Mouse (Mus musculus) liver, embryonic 16.5 days (tissue): ENCODE measurements around the gene Polg2. TPM values are rescaled to one million over a fixed set of nuclear protein-coding genes. Genes with fewer than 3 reads are reported as not detected.
"Not testable (repeated sequence)": the region's sequence is repeated elsewhere in the genome, so short reads cannot be mapped to it uniquely, and the experiment has no call there.

Experiments
- ATAC-seq: fragments of 200-750 bp; cut with Nextera tagmentation; 2 replicates; pipeline ENCODE4 v1.8.0; 2017; ENCODE audit warnings: low read depth, mild to moderate bottlenecking, moderate number of reproducible peaks, moderate library complexity
- H3K27ac ChIP-seq: fragments of 300-500 bp; sonication (generic); 2 replicates; pipeline ENCODE4 v1.5.1; 2014; ENCODE audit warnings: mild to moderate bottlenecking, low read length
- H3K27me3 ChIP-seq: fragments of 300-500 bp; sonication (generic); 2 replicates; pipeline ENCODE4 v1.6.1; 2014; ENCODE audit warnings: low read depth, low read length, mixed read lengths; ENCODE audit not compliant: control insufficient read depth, insufficient read depth
- H3K36me3 ChIP-seq: fragments of 300-500 bp; sonication (generic); 2 replicates; pipeline ENCODE4 v1.6.1; 2014; ENCODE audit warnings: mild to moderate bottlenecking; ENCODE audit not compliant: control insufficient read depth, insufficient read depth
- H3K4me1 ChIP-seq: fragments of 300-500 bp; sonication (generic); 2 replicates; pipeline ENCODE4 v1.6.1; 2014; ENCODE audit warnings: low read depth, low read length, mixed read lengths; ENCODE audit not compliant: control insufficient read depth
- H3K4me2 ChIP-seq: fragments of 300-500 bp; sonication (generic); 2 replicates; pipeline ENCODE4 v1.6.1; 2014; ENCODE audit warnings: low read depth, low read length, mixed read lengths
- H3K4me3 ChIP-seq: fragments of 300-500 bp; sonication (generic); 2 replicates; pipeline ENCODE4 v1.5.1; 2014; ENCODE audit warnings: low read depth, mild to moderate bottlenecking, low read length
- H3K9ac ChIP-seq: fragments of 300-500 bp; sonication (generic); 2 replicates; pipeline ENCODE4 v1.6.1; 2014; ENCODE audit warnings: low read depth, low read length
- H3K9me3 ChIP-seq: fragments of 300-500 bp; sonication (generic); replicated peaks from 2 replicates; pipeline ENCODE4 v1.6.1; 2016; ENCODE audit warnings: low read length; ENCODE audit not compliant: control insufficient read depth
- WGBS: fragments of 180-500 bp; shearing (Covaris S2); extraction: QIAGEN DNeasy Blood & Tissue Kit; methylation state at CpG from one replicate; pipeline ENCODE4 v1.1.7; 2014; ENCODE audit not compliant: insufficient replicate concordance; 5-methylcytosine and 5-hydroxymethylcytosine counted together
- polyA plus RNA-seq: library from polyadenylated mRNA; unstranded; fragments of >200 nt; fragmentation: Nextera tagmentation; extraction: Ambion mirVana; gene quantifications from 2 replicates; pipeline ENCODE4 v1.2.1, GENCODE M21; 2015

Polg2 gene
- polyA plus RNA-seq, 1 experiment from 2014 or later = 4.0 TPM

DNA sequence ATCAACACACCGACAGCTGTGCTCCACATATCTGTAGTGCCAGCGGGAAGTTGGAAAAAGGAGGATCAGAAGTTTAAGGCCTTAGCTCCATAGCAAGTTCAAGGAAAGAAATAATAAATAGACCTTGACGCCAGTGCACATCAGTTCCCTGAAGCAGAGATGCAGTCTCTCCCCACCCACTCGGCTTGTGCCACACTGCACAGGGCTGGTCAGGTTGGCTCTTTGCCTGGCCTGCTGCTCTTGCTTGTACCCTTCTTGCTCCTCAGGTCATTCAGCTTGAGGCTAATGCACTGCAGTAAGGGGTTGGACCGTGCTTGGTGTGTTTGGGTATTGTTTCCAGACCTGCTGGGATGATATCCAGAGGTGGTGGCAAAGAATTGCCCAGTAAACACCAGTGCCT, 18.8 kb downstream of the Polg2 start:
- WGBS = 77% methylated on average over 5 of the region's 5 CpGs
- no peak for ATAC-seq
- Histone ChIP-seq H3K9ac (no peak overlapping the region), H3K4me3 (no peak overlapping the region), H3K27ac (no peak overlapping the region), H3K9me3 (no peaks in the 10 kb centered on the region), H3K36me3 (0 out of 2 replicates have a peak, but pooled peaks cover 2% of the 10 kb centered on the region), H3K4me1 (no peaks in the 10 kb centered on the region; the same call in none of the 2 replicates), H3K4me2 (no peak overlapping the region), H3K27me3 (no peaks in the 10 kb centered on the region)

DNA sequence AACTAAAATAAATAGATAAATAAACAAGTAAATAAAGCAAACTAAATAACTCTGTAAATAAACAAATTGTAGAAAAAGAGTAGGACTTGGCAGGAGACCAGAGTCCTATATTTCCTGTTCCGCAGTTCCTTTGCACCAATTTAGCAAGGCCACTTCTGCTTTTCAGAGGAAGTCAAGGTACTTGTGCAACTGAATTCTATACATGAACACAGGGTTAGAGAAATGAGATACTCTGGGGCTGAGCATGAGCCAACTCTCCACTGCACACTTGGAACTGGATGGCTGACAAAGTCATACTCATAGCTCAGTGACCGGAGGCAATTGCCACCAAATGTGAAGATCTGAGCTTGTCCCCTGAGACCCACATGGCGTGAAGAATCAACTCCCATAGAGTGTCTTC, 20.3 kb downstream of the Polg2 start:
- Histone ChIP-seq H3K4me2 (no peak overlapping the region), H3K27ac (0 out of 2 replicates have a peak overlapping the region, but pooled peaks have one; percentile 0), H3K9ac (no peak overlapping the region), H3K4me3 (no peak overlapping the region), H3K4me1 (no peaks in the 10 kb centered on the region; the same call in none of the 2 replicates), H3K27me3 (no peaks in the 10 kb centered on the region), H3K9me3 (no peaks in the 10 kb centered on the region), H3K36me3 (no peaks in the 10 kb centered on the region; the same call in 1 of the 2 replicates)
- no peak for ATAC-seq
- WGBS = 52% methylated on average over 3 of the region's 3 CpGs

DNA sequence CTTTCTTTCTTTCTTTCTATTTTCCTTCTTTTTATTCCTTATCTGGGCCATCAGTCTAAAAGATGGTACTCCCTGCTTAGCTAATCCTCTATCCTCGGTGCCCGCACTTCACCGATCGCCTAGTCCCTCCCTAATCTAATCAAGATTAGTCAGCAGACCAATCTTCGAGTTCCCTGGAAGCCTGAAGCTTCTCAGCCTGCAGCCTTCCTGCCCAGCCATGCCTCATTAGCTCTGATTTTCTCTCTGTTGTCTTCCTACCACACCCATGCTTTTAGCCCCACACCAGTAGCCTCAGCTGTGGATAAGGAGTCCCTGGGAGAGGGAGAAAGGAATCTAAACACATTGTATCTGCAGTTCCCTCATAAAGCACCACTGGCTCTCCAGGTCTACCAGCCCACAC, 23.8 kb downstream of the Polg2 start:
- no peak overlapping the region for H3K27ac ChIP-seq
- H3K36me3 ChIP-seq = no peaks in the 10 kb centered on the region; the same call in 1 of the 2 replicates

DNA sequence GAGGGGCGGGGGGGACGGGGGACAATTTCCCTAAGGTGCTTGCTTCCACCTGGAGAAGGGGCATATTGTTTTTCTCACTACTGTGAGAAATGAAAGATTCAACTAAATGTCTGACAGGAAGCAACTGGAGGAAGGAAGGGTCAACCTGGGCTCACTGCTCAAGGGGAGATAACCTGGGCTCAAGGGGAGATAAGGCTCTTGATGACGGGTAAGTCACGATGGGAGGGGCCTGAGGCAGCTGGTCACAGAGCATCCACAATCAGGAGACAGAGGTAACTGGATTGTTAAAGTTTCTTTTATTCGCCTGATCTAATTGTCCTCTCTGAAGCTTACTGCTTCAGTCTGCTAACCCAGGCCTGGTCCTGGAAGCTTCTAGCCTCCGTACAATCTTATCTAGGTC, 26.0 kb downstream of the Polg2 start:
- Histone ChIP-seq H3K27me3 (peaks cover 2% of the 10 kb centered on the region; the same call in 1 of the 2 replicates), H3K4me1 (no peaks in the 10 kb centered on the region; the same call in 1 of the 2 replicates), H3K4me2 (no peak overlapping the region), H3K9me3 (no peaks in the 10 kb centered on the region), H3K27ac (no peak overlapping the region), H3K9ac (no peak overlapping the region), H3K36me3 (no peaks in the 10 kb centered on the region; the same call in 1 of the 2 replicates), H3K4me3 (no peak overlapping the region)
- ATAC-seq = no peak
- 51% methylated on average over 6 of the region's 6 CpGs for WGBS

More for the DNA sequence above, 23.8 kb downstream of the Polg2 start:
- no peak for ATAC-seq
- Histone ChIP-seq H3K4me1 (no peaks in the 10 kb centered on the region; the same call in 1 of the 2 replicates), H3K9me3 (no peaks in the 10 kb centered on the region), H3K27me3 (peaks cover 2% of the 10 kb centered on the region; the same call in 1 of the 2 replicates), H3K4me3 (no peak overlapping the region), H3K9ac (no peak overlapping the region), H3K4me2 (no peak overlapping the region)
- 47% methylated on average over 5 of the region's 5 CpGs for WGBS

DNA sequence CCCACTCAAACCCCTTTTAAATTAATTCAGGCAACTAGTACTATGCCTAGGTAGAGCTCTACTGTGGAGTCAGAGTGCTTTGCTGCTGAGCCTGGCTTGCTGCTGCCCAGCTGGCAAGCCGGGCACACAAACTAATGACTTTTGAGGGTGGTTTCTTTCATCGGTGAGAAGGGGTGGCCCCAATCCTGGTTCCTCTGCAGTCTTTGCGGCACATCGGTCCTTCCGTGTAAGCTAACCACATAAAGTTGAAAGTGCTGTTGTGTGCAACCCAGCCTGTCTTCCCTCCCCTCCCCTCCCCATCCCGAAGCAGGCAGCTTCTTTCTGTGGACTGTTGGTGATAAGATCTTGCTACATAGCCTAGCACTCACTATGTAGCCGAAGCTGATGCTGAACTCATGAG, 27.2 kb downstream of the Polg2 start:
- Histone ChIP-seq H3K36me3 (no peaks in the 10 kb centered on the region; the same call in 1 of the 2 replicates), H3K4me1 (no peaks in the 10 kb centered on the region; the same call in 1 of the 2 replicates), H3K4me2 (peak overlapping the region; percentile 10; the same call in 1 of the 2 replicates), H3K27ac (peak overlapping the region; percentile 55), H3K27me3 (peaks cover 2% of the 10 kb centered on the region; the same call in 1 of the 2 replicates), H3K9me3 (no peaks in the 10 kb centered on the region), H3K9ac (no peak overlapping the region), H3K4me3 (peak overlapping the region; percentile 25)
- WGBS = 21% methylated on average over 7 of the region's 7 CpGs
- peak; percentile 30; the same call in 1 of the 2 replicates for ATAC-seq

DNA sequence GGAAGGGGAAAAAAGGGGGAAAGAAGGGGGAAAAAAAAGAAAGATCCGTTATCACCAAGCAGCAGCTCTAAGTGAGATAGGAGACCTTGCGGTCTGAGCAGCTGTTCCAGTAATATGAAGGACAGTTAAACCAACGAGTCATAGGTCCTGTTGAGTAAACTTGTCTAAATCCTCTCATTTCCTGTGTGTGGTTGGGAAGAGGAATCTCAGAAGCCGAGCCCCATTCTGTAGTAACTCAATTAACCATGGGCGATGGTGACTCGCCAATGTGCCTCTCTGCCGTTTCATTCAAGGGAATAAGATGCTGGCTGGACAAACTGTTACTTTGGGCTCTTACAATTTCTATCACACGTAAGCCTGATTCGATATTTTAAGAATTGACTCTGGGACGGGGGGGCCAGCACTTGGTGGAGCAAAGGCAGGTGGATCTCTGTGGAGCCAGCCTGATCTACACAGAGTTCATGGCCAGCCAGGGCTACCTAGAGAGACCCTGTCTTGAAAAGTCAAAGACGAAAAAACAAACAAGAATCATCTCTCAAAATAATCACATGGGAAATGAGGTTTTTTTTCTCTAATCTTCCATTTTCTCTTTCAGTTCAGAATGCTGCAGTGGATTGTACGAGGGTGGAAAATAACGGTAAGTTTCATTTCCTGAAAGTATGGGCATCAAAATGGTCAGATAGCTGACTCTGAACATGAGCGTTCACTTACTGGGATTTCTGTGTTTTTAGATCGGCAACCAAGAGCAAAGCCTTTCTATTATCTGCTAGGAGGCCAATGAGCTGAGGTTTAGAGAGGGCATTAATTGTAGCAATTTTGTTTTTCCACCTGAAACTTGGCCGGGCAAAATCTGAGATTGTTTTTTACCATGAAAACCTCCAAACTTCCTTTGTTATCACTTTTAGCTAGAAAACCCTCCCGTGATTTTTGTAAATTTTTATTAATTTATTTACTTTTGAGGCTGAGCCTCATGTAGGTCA, 28.0 kb downstream of the Polg2 start, which contains the start of gene Milr1:
TSS of gene Milr1 (plus strand) at position 188 of the 980 bp plus-strand sequence.
- ATAC-seq = 0 out of 2 replicates have a peak, but pooled peaks have one; percentile 21
- Histone ChIP-seq H3K4me1 (no peaks in the 10 kb centered on the region; the same call in 1 of the 2 replicates), H3K4me3 (peak within 1 kb of the TSS; percentile 25), H3K9me3 (no peaks in the 10 kb centered on the region), H3K27me3 (peaks cover 2% of the 10 kb centered on the region; the same call in 1 of the 2 replicates), H3K36me3 (no peaks in the 10 kb centered on the region; the same call in 1 of the 2 replicates), H3K4me2 (peak within 1 kb of the TSS; percentile 27; the same call in 1 of the 2 replicates), H3K9ac (no peak within 1 kb of the TSS), H3K27ac (peak within 1 kb of the TSS; percentile 55)
- 20% methylated on average over 17 of the region's 17 CpGs for WGBS

DNA sequence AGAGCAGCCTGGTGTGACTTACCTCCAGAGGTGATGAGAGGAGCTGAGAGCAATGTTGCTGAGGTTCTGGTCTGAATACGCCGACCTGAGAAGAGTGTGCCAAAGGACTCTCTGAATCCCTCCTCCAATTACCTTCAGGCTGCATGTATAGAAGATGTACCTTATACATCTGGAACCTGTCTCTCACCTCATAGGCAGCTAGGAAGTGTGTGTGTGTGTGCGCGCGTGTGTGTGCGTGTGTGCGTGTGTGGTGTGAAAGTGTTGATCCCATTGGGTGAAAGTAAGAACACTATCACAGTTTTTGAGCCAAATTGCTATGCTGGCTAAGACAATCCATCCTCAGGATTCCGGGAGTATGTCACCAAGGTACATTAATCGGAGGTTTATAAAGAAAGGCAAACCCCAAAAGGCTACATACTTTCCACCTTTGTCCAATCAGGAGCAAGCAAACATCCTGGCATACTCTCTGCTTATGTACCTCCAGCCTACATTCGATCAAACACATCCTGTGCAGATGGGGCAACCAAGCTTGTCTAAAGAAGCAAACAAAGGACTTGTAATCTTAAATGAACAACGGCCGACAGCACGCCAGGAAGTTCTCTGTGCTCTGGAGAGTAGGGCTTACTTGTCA, 29.1 kb downstream of the Polg2 start, which contains the start of gene Pecam1:
TSS of gene Pecam1 (minus strand) at position 508 of the 631 bp plus-strand sequence.
- ATAC-seq = no peak
- Histone ChIP-seq H3K4me1 (no peaks in the 10 kb centered on the region; the same call in 1 of the 2 replicates), H3K27me3 (peaks cover 2% of the 10 kb centered on the region; the same call in 1 of the 2 replicates), H3K4me2 (peak within 1 kb of the TSS; percentile 27; the same call in 1 of the 2 replicates), H3K9me3 (no peaks in the 10 kb centered on the region), H3K4me3 (peak within 1 kb of the TSS; percentile 21), H3K27ac (peak within 1 kb of the TSS; percentile 39), H3K36me3 (no peaks in the 10 kb centered on the region; the same call in 1 of the 2 replicates), H3K9ac (no peak within 1 kb of the TSS)
- WGBS = 42% methylated on average over 13 of the region's 13 CpGs

DNA sequence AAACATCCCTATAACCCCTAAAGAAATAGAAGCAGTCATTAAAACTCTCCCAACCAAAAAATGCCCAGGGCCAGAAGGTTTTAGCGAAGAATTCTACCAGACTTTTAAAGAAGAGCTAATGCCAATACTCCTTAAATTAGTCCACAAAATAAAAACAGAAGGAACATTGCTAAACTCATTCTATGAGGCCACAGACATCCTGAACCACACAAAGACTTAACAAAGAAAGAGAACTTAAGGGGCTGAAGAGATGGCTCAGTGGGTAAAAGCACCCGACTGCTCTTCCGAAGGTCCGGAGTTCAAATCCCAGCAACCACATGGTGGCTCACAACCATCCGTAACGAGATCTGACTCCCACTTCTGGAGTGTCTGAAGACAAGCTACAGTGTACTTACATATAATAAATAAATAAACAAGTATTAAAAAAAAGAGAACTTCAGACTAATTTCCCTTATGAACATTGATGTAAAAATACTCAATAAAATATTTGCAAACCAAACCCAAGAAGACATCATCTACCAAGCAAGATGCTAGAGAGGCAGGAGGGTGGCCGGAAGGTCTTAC, 29.7 kb downstream of the Polg2 start:
- not testable (repeated sequence) for H3K9me3 ChIP-seq, H3K4me3 ChIP-seq, H3K36me3 ChIP-seq, H3K4me2 ChIP-seq, H3K27me3 ChIP-seq, H3K27ac ChIP-seq, H3K9ac ChIP-seq, ATAC-seq, H3K4me1 ChIP-seq
- 70% methylated on average over 7 of the region's 7 CpGs for WGBS
